In genomic region chr1:120607576-120608400, GRCm38 (mm10) we compare ENCODE assay signal across 15 mouse cellular contexts. TPM values are rescaled to one million over a fixed set of nuclear protein-coding genes. Genes with fewer than 3 reads are reported as not detected.
A peak's percentile ranks its signal among the peaks of the same experiment; 100 is the strongest.
DNase-seq lines count a peak whose midpoint lies in the region; ATAC-seq lines count a peak whose summit lies in the region.
"Had no signal": no experiment of that assay in that cellular context is flagged by ENCODE, and none has a peak within 500 bp of the region (broad histone marks: within the 10 kb centered on the region; RNA-seq: fewer than 3 reads in every experiment).

No protein-coding gene starts in this region.

- H3K27ac ChIP-seq in hindbrain, embryonic 13.5 days: no peak overlapping the region
- H3K27ac ChIP-seq in midbrain, embryonic 13.5 days: peak overlapping the region; percentile 77
- H3K27ac ChIP-seq: forebrain, embryonic 13.5 days; heart, embryonic 15.5 days; liver, embryonic 13.5 days; macrophage had no signal

- DNase-seq in cerebellum, postnatal 10 days: peak; percentile 64 to 72
- DNase-seq in cerebellum, postnatal 25 days: no peak
- peak; percentile 43 for DNase-seq in NIH3T3 (ENCODE audit: low read depth)
- no peak for DNase-seq in thymus, postnatal 36 days
- no peak for DNase-seq in urinary bladder, postnatal 4 days (ENCODE audit: low spot score in 2 of 2)
- DNase-seq in urinary bladder, postnatal 14 days (ENCODE audit: low spot score): no peak
- DNase-seq: cerebellum, adult 9-10 months; kidney, postnatal 14 days; liver, embryonic 13.5 days had no signal

- WGBS in hindbrain, embryonic 13.5 days: 4% methylated on average over 11 of the region's 11 CpGs
- WGBS in midbrain, embryonic 13.5 days: 2% methylated on average over 11 of the region's 11 CpGs

- peaks cover 17% of the 10 kb centered on the region for H3K4me1 ChIP-seq in hindbrain, embryonic 13.5 days (replicated peaks)
- H3K4me1 ChIP-seq in midbrain, embryonic 13.5 days (replicated peaks): peaks cover 11% of the 10 kb centered on the region

- H3K9me3 ChIP-seq in hindbrain, embryonic 13.5 days: no peaks in the 10 kb centered on the region
- no peaks in the 10 kb centered on the region for H3K9me3 ChIP-seq in midbrain, embryonic 13.5 days
- H3K9me3 ChIP-seq: forebrain, embryonic 13.5 days; heart, embryonic 15.5 days; liver, embryonic 13.5 days had no signal

- H3K36me3 ChIP-seq in hindbrain, embryonic 13.5 days: no peaks in the 10 kb centered on the region
- H3K36me3 ChIP-seq in midbrain, embryonic 13.5 days: no peaks in the 10 kb centered on the region
- H3K36me3 ChIP-seq: heart, embryonic 15.5 days; liver, embryonic 13.5 days had no signal

- peak overlapping the region; percentile 46; the same call in 1 of the 2 replicates for H3K9ac ChIP-seq in hindbrain, embryonic 13.5 days
- peak overlapping the region; percentile 84 for H3K9ac ChIP-seq in midbrain, embryonic 13.5 days (replicated peaks)
- H3K9ac ChIP-seq: forebrain, embryonic 13.5 days; heart, embryonic 15.5 days; liver, embryonic 13.5 days had no signal

- ATAC-seq in hindbrain, embryonic 13.5 days (ENCODE audit: low FRiP score): no peak
- no peak for ATAC-seq in midbrain, embryonic 13.5 days

- peak overlapping the region; percentile 47 for H3K4me3 ChIP-seq in hindbrain, embryonic 13.5 days
- peak overlapping the region; percentile 63 for H3K4me3 ChIP-seq in midbrain, embryonic 13.5 days (replicated peaks)
- H3K4me3 ChIP-seq: forebrain, embryonic 13.5 days had no signal

- H3K4me2 ChIP-seq in hindbrain, embryonic 13.5 days: peak overlapping the region; percentile 61
- H3K4me2 ChIP-seq in midbrain, embryonic 13.5 days (replicated peaks): peak overlapping the region; percentile 73
- H3K4me2 ChIP-seq: liver, embryonic 13.5 days had no signal

- peaks cover 95% of the 10 kb centered on the region for H3K27me3 ChIP-seq in hindbrain, embryonic 13.5 days
- peaks cover 81% of the 10 kb centered on the region for H3K27me3 ChIP-seq in midbrain, embryonic 13.5 days

RNA-seq across cellular contexts. Expression of gene En1, which starts 5.6 kb away (rescaled TPM):
- 4.0 and 7.8 TPM in 2 replicates for polyA plus RNA-seq in hindbrain, embryonic 13.5 days (2015; fragmentation: Nextera tagmentation; extraction: Ambion mirVana)
- 9.0 and 13.6 TPM in 2 replicates for polyA plus RNA-seq in midbrain, embryonic 13.5 days (2015; fragmentation: Nextera tagmentation; extraction: Ambion mirVana)
- polyA plus RNA-seq: forebrain, embryonic 13.5 days; heart, embryonic 15.5 days; intestine, embryonic 14.5 days; liver, embryonic 13.5 days; macrophage had no signal

Comparison
In these comparisons a context has a peak if more than half of its experiments do, and no peak if none do; other contexts are left out.
1. DNase-seq: peak in cerebellum, postnatal 10 days (2 of 2) and NIH3T3 (single experiment); none in cerebellum, postnatal 25 days (0 of 2), thymus, postnatal 36 days (0 of 2), urinary bladder, postnatal 4 days (0 of 2) and urinary bladder, postnatal 14 days (single experiment).